Mouse (Mus musculus) lung, postnatal 36 days (tissue): ENCODE data around the gene Stmn3.

Source experiments
- DNase-seq: peaks from one replicate; pipeline ENCODE4 v3.0.0; 2022; ENCODE audit warnings: mixed read lengths

The Stmn3 gene

DNA sequence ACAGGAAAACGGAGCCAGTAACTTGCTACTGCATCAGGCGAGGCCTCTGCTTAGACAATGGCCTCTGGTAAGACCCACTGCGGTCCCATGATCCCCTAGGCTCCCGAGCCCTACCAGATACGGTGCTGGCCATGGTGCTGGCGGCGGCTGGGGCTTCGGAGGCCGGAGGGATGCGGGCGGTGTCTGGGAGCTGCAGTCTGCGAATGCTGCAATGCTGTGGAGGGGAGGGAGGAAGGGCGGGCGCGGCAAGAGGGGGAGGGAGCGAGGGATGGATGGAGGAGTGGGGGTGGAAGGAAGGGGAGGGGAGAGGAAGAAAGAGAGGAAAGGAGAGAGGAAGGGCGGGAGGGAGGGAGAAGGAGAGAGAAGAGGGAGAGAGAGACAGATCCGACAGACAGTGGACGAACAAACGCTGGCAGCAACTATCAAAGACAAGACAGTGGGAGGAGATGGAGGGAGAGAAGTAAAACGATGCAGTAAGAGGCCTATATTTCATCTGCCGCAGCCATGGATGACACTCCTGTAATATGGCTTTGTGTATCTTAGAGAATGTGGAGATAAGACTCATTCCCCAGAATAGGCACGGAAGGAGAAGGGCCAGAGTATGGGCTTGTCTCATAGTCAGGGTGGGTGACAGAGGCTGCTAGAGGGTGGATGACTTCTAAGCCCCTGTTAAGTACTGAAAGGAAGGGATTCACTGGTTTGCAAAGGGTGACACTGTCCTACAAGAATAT, at the start of gene Stmn3:
TSS of gene Stmn3 (minus strand) at position 421 of the 731 bp plus-strand sequence.
- DNase-seq = peak; percentile 10

DNA sequence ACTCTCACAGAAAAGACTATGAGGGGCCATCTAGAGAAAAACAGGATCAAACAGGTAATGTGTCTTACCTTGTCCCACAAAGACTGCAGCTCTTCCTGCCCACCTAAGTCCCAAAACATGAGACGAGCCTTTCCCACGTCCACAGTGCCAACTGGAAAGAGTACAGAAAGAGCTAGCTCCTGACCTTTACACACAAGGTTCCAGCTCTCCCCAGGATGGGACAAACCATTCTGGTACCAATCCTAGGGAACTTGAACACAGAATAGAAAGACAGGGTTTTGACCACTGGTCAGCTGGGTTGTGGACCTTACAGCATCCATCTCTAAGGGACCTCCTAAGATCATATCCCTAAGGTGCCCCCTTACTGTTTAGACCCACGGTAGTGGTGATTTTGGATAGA, 49.6 kb upstream of the Stmn3 start:
- DNase-seq = no peak

DNA sequence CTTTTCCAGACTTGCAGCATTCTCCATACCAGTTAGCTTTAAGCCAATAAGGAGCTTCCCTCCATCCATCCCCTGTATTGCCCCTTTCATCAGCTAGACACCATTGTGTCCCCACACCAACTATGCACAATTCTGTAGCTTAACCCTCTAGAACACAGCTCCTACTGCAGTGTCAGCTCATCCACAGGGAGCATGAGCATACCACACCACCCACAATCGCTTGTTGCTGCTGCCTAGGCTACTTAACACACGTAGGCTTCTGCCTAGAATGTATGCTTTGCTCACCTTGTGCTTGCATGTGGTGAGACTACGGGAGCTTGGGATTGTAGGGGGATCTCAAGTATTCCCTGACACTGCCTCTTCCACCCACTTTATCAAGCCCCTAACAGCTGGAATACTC, 42.5 kb upstream of the Stmn3 start:
- DNase-seq = no peak

DNA sequence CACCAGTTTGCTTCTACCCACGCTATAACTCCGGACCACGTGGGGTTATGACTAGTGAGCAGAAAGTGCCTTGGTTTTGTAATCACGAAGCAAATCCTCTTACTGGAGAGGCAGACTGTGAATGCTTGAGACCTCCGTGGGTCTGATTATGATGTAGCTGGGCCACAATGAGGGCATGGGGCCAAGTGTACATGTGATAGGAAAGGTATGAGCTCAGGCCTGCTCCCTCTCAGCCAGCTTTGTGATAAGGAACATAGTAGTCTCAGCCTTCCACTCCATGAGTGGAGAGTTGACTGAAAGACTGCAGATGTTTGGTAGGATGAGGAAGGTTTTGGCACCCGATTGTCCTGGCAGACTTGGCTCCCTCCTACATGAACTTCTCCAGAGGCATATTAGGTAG, 28.5 kb upstream of the Stmn3 start:
- peak; percentile 21 for DNase-seq

DNA sequence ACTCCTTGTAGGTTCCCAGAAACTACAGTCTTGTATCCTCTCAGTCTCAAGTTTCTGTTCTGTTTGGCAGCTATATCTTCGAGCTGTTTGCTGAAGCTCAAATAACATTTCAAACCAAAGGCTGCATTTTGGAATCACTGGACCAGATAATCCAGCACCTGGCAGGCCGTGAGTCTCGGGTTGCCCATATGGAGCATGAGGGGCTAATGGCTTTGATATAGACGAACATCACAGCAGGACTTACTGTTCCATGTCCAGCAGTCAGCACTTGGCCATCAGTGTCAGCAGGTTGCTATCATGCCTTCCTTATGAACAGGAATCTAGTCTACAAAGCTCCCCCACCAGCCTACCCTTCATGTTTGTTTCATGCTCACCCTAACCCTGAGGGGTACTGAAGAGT, 26.1 kb upstream of the Stmn3 start:
- no peak for DNase-seq

DNA sequence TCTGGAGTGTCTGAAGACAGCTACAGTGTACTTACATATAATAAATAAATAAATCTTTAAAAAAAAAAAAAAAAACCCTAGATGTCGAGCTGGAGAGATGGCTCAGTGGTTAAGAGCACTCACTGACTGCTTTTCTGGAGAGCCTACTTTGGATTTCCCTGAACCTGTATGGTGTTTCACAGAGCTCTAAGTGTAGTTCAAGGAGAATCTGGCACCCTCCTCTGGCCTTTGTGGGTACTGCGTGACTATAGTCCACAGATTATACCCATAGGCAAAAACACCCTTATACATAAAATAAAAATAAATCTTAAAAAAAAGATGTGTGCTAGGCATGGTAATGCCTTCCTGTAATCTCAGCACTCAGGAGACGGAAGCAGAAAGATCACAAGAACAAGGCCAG, 19.7 kb upstream of the Stmn3 start:
- peak; percentile 91 for DNase-seq

DNA sequence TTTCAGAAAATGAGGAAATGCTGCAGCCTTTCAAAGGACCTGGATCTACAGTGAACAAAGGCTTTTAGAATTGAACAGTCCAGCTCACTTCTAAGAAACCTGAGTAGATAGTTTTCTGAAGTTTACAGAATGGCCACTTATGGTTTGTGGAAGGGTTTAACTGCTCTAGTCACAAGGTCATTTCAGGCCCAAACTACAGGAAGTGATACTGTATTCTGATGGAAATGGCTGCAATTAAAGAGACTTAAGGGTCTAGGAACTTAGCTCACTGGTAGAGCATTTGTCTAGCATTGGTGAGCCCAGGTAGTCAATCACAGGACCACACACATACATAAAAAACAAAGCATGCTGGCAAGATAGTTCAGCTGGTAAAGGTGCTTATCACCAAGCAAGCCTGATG, 18.2 kb upstream of the Stmn3 start:
- no peak for DNase-seq

DNA sequence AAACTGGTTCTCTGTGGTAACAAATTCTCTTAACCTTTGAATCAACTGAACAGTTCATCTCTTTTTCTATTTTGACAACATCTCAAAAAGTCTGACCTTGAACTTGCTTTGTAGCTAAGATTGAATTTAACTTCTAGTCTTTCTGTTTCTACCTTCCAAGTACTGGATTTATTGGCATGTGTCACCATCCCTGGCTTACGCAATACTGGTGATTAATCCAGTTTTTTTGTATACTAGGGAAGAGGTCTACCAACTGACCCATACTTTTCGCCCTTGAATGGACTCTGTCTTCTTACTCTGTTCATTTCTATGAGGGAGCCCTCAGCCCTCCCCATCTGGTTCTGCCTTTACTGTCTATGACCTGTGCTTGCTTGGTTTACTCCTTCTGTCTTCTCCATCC, 11.8 kb upstream of the Stmn3 start:
- DNase-seq = no peak

DNA sequence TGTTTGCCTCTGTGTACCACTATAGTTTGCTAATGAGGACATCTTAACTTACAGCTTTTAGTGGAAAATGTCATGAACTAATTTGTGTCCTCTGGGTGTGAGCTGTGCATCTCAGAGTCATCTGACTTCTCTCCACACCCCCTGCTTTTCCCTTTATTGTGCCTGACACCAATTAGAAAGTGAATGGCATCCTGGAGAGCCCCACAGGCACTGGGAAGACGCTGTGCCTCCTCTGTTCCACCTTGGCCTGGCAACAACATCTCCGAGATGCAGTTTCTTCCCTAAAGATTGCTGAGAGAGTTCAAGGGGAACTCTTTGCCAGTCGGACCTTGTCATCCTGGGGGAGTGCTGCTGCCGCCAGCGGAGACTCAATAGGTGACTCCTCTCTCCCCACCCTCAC, 7.8 kb upstream of the Stmn3 start:
- DNase-seq = no peak

DNA sequence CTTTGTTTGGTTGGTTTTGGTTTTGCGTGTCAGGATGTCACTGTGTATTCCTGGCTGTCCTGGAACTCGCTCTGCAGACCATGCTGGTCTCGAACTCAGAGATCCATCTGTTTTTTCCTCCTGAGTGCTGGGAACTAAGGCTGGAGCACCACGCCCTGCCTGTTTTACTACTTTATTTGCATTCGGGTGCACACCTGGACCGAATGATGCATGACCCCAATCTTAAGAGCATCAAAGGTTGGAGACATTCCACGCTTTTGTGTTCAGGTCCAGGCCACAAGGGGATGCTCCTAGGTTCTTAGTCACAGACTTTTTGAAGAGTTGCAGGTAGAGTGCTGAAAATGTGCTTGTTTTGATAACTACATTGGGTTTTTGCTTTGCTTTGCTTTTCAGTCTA, 5.8 kb upstream of the Stmn3 start:
- DNase-seq = no peak

DNA sequence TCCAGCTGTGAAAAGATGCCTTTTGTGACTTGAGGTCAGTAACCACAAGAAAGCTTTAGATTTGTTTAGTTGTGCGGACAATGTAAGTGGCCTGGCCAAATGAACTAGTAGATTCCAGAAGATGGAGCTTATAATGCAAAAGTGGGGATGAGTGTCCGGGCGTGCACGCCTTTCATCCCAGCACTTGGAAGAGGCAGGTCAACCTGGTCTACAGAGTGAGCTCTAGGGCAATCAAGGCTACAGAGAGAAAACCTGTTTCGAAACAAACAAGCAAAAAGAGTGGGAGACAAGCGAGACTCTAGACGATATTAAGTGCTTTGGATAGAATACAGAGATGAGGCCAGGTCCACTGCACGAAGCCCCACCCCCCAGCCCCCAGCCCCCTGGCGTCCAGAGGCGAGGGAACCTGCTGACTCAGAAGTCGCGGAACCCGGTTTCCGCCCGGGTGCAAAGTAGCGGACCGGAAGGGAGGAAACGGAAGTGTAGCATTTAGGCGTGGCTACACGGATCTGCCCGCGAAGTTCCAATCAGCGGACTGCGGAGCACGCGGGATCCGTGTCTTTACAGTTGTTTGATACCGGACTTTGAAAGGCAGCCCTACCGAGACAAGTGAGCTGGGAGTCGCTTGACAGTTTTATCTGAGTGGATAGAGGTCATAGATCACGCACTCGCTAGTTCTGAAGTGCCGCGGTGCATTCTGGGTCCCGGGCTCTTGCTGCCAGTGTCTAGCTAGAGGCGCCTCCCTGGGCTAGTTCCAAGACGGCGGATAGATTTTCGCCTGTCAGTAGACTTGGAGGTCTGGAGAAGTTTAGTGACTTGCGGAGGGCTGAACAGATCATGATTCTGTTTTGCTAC, 5.2 kb upstream of the Stmn3 start, which contains the start of gene Rtel1:
TSS of gene Rtel1 (plus strand) at position 492 of the 855 bp plus-strand sequence.
- DNase-seq = peak; percentile 87

DNA sequence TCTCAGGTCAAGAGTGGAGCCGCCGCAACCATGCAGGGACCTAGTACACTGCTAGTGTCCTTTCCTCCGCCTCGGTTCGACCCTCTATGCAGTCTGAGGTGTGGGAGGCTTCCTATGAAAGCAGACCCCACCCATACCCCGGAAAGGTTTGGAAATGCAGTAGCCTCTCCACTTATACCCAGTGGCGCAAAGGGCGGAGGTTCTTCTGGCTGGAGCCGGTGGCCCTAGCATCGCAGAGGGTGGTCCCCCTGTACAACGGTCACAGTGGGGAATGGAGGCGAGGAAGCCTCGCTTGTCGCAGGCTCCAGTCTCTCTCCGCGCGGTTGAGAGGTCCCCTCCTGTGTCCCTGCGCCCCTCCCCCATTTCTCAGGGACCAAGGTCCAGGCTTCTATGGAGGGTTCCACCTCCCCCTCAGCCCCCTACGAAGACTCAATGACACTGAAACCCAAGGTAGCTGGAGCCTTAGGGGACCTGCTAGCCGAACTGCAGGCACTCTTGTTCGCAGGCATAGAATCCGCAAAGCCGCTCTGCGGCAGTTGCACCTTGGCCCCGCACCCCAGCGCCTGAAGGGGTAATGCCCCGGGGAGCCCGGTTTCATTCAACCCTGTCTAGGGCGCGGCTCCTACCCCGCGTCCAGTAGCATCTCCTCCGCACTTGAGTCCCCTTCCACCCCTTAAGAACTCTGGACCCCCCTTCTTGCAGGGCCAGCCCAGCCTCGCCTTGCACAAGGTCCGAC, 788 bp downstream of the Stmn3 start:
- DNase-seq = no peak

DNA sequence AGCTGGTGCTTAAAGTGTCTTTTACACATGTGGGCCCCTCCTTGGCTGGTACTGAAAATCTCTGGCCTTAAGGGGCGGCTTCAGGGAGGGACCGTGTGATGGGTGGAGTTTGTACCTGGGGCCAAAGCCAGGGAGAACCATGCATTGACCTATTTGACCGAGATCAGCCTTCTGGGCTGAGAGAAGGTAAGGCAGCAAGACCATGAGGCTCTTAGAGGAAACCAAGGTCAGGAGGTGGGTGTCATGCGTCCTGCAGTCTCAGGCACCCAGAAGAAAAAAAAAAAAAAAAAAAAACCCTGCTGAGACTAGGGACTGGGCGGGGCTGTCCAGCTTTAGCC, 1.3 kb downstream of the Stmn3 start:
- no peak for DNase-seq

DNA sequence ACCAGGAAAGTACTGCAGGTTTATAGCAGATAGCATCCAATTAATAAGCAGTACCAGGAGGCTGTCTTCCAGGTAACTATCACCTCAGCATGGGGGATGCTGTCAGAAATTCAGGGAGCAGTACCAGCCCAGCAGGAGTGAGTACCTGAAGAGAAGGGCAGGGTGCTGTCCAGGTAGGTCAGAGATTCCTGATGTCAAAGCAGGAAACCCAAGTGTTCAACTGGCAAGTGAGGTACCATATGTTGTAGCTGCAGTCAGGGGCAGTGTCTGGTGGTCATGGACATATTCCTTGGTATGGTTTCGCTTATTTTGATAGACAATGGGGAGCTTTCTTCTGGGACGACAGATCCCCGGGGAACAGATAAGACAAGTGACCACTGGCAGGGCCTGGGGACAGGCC, 1.9 kb downstream of the Stmn3 start:
- no peak for DNase-seq

DNA sequence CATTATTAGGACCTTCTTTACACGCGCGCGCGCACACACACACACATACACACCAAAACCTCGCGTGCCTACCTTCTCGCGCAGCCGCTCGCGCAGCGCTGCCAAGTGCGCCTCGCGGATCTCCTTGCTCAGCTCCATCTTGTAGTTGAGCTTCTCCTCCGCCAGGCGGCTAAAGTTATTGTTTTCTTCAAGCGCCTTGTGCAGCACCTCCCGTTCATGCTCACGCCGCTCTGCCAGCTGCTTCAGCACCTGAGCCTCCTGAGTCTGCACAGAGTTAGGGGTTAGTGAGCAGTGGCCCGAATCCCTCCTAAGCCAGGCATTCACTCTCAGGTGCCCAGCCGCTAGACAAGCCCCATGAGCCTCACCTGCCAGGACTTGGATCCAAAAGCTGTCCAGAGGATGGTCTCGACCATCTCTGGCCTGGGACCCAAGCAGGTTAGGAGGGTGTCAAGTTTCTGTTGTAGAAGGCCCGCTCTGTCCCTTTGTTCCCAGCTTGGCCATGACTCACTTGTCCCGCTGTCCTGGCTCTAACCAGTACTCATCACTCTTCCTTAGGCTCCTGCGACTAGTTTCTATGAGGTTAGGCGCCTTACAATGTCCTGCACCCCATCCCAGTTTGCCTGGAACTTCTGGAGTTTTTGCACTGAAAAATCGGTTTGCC, 7.0 kb downstream of the Stmn3 start:
- peak; percentile 78 for DNase-seq

DNA sequence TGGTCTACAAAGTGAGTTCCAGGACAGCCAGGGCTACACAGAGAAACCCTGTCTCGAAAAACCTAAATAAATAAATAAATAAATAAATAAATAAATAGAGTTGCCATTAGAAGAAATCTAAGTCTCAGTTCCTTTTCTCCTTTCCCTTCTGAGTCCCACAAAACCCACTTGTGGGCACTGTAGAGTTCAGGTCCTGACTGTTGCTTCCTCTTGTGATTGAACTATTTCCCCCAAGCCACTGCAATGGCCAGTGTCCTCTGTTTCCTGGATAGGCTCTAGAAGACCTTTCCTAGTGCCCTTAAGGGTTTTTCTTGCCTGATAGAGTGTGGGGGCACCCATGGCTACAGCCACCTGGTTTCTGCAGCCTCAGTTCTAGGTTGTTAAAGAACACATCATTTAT, 9.4 kb downstream of the Stmn3 start:
- peak; percentile 28 for DNase-seq

DNA sequence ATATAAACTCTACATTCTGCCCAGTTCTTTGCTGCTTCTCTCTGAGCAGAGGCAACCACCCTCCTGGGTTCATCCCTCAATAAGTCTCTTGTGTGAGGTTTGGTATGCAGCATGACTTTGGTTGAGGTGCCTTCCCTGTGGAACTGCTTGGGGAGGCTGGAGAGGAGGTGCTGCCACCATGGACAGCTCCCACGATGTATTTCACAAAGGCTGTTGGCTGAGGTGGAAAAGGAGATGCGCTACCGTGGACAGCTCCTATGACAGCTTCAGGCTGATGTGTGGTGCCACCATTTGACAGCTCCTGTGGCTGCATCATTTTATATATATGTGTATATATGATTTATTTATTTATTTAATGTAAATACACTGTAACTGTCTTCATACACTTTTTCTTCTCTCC, 12.3 kb downstream of the Stmn3 start:
- DNase-seq = peak; percentile 8

DNA sequence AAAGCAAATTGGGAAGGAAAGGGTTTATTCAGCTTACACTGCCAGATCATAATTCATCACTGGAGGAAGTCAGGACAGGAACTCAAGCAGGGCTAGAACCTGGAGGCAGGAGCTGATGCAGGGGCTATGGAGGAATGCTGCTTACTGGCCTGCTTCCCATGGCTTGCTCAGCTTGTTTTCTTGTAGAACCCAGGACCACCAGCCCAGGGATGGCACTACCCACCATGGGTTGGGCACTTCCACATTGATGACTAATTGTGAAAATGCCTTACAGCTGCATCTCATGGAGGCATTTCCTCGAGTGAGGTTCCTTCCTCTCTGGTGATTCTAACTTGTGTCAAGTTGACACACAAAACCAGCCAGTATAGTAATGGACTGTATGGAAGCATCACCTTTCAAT, 23.4 kb downstream of the Stmn3 start:
- DNase-seq = no peak

DNA sequence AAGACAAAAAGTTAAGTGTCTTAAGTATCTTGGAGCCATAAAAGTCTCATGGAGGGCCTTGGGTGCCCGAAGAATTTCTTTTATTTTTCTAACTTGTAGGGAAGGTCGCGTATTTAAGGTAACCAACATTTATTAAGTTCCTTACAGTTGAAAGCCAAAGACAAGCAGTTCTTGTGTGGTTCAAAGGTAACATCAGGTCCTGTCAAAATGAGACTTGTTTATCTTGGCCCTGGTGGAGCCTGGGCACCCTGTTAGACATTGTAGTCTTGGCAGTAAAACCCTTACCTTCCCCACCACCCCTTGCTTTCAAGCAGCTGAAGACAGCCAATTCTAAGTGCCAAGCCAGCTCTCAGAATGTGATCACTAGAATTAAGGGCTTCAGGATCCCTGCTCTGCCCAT, 25.6 kb downstream of the Stmn3 start:
- no peak for DNase-seq

DNA sequence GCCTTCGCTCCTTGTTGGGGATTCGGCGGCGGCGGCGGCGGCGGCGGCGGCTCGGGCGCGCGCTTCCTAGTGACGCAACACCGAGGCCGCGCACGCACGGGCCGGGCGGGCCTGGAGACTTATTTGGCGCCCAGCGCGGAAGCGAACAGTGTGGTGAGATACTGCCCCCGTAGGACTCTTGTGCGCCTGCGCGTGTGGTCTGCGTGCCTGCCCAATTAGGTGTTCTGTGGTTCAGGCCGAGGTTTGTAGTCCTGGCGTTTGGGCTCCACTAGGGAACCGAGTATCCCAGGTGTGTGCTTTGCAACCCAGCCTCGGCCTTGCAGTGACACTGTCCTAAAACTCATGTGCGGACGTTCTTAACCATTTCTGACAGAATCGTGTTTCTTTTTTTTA, 26.3 kb downstream of the Stmn3 start, which contains the start of gene Gmeb2:
TSS of gene Gmeb2 (minus strand) at position 78 of the 393 bp plus-strand sequence.
- peak; percentile 97 for DNase-seq

DNA sequence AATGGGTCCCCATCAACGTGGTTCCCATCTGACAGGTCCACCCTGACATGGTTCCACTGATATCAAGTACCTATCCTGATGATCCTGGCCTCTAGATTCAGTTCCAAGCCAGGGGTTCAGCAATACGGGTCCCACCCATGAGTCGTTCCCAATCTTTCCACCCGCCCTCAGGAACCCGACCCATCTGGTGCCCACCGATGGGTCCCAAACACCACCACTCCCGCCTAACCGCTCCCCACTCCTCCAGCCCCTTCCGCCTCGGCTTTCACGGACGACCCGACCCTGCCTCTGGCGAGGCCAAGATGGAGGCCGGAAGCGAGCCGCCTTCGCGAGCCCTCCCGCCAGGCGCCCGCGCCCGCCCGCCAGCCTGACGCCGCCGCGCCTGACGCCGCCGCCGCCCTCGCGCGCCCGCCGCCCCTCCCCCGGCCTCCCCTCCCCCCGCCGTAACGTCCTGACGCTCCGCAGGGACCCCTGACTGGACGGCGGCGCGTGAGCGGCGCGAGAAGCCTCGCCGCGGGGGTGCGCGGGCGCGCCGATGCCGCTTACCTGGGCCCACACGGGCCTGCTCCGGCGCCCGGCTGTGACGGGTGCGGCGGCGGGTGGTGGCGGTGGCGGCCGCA, 26.9 kb downstream of the Stmn3 start:
- peak; percentile 80 for DNase-seq

DNA sequence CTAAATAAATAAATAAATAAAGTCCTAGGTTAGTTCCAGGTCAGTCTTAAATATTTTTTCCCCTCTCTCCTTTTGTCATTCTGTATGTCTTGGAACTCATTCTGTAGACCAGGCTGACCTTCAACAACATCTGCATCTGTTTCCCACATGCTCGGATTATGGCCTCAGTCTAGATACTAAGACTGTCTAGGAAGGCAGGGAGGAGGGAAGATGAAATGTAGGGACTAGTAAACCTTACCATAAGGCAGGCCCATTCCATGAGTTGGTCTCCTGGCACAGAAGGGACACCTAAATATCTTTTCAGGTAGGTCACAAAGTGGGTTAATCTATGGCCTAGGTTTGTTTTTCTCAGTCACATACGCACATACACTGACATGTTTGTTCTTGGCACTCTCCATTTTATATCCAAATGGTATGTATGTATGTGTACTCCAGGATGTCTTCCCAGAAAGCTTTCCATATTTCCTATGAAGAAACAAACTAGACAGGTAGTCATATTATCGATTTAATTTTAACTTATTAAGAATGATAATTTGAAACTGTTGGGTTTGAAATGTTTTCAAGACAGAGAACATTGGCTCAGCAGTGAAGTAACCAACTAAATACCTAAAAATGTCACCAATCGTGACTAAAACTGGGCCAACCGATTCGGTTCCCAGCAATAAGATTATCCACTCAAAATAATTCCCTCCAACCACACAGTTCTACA, 27.5 kb downstream of the Stmn3 start:
- DNase-seq = no peak
